Mouse (Mus musculus) liver, postnatal 0 days (tissue): ENCODE data around the gene Tspan15.

Experiments
- CTCF ChIP-seq: sonication (generic); IDR thresholded peaks from 2 replicates; pipeline ENCODE4 v1.5.1; 2016; ENCODE audit warnings: antibody characterized with exemption, low read depth
- EP300 ChIP-seq: IDR thresholded peaks from 2 replicates; pipeline ENCODE4 v1.6.1; 2016; ENCODE audit warnings: antibody characterized with exemption, low read depth, mild to moderate bottlenecking

- no peak for TF ChIP-seq CTCF
- no peak for TF ChIP-seq EP300
Measured at GRCm38 (mm10) chr10:62179944-62180343, 51.1 kb downstream of the Tspan15 start.
